Mouse (Mus musculus): Measurements from ENCODE around the gene Cdc42bpb.

GRCm38 (mm10) chr12:111303702-111304337, 73.7 kb downstream of the Cdc42bpb start:
- no peak for TF ChIP-seq CTCF (IDR thresholded peaks at IDR 0.05; ENCODE audit: low read depth)
- TF ChIP-seq EP300 (optimal IDR thresholded peaks at IDR 0.05), result no peak

All from stomach, postnatal 0 days (tissue).